Mouse (Mus musculus) myocyte (in vitro differentiated cells): Measurements from ENCODE around the gene Clca2.

ENCODE experiments used
- MYOD1 ChIP-seq, 3 experiments: IDR thresholded peaks; one replicate each; pipeline ENCODE4 v1.6.1; 2011; ENCODE audit warnings: control low read depth in 2 of 3, low read depth in 2 of 3, mild to moderate bottlenecking in 2 of 3, moderate library complexity in 1 of 3; ENCODE audit not compliant: insufficient read length in 2 of 3, control insufficient read depth in 1 of 3
- POLR2A ChIP-seq: IDR thresholded peaks from one replicate; pipeline ENCODE4 v1.6.1; 2011; ENCODE audit warnings: low read depth, mild to moderate bottlenecking, control low read depth, moderate library complexity; ENCODE audit not compliant: insufficient read length
- USF1 ChIP-seq: IDR thresholded peaks from one replicate; pipeline ENCODE4 v1.6.1; 2011; ENCODE audit warnings: low read depth, mild to moderate bottlenecking, control low read depth, moderate library complexity

GRCm38 (mm10) chr3:145068964-145069363 lies 30.3 kb downstream of the Clca2 start:
- no peak for TF ChIP-seq USF1
- TF ChIP-seq POLR2A, result no peak
- no peak for TF ChIP-seq MYOD1 (IDR thresholded peaks at IDR 0.05; ENCODE audit: control insufficient read depth in 1 of 3, insufficient read length in 2 of 3, low read depth in 2 of 3)
